Mouse (Mus musculus): ENCODE data around the gene Mydgf. TPM values are rescaled to one million over a fixed set of nuclear protein-coding genes. Genes with fewer than 3 reads are reported as not detected.

Gene Mydgf
- total and polyA plus RNA-seq, 2 experiments from 2014 or later, result 41.7 to 75.8 TPM

DNA sequence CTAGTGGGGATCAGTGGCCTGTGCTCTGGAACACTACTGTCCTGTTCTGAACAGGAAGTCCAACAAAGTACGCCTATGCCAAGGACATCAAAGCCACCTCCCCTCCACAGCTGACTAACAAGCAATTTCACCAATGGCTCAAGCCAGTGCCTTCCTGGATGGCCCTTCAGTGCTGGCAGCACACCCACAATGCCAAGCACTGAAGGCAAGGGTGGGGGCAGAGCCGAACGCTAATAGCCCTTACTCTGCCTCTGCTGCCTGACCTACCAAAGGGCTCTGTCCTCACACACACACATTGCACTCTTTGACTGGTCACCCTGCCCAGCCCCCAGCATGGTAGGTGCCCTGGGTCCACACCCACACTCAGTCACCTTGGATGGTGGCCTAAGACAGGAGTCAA lies 25.1 kb upstream of the Mydgf start:
- DNase-seq (ENCODE audit: low spot score), result no peak
- no peak for TF ChIP-seq CTCF (IDR thresholded peaks at IDR 0.05)
- no peak overlapping the region for H3K4me2 ChIP-seq (ENCODE audit: low read depth, low read length, poor library complexity, severe bottlenecking)
- H3K27me3 ChIP-seq (ENCODE audit: insufficient read depth, low read length), result no peaks in the 10 kb centered on the region
- peaks cover 86% of the 10 kb centered on the region for H3K36me3 ChIP-seq (ENCODE audit: insufficient read depth, low read length)
- H3K9ac ChIP-seq (replicated peaks; ENCODE audit: low read length, poor library complexity, severe bottlenecking), result no peak overlapping the region
- no peak for ATAC-seq (ENCODE audit: low FRiP score)
- H3K4me3 ChIP-seq (ENCODE audit: low read depth, low read length), result no peak overlapping the region
- no peaks in the 10 kb centered on the region for H3K4me1 ChIP-seq (ENCODE audit: insufficient read depth, low read length)
- WGBS, result 88% methylated on average over 3 of the region's 3 CpGs
- H3K27ac ChIP-seq (ENCODE audit: low read depth, low read length), result no peak overlapping the region
- H3K9me3 ChIP-seq (ENCODE audit: low read length), result no peaks in the 10 kb centered on the region

DNA sequence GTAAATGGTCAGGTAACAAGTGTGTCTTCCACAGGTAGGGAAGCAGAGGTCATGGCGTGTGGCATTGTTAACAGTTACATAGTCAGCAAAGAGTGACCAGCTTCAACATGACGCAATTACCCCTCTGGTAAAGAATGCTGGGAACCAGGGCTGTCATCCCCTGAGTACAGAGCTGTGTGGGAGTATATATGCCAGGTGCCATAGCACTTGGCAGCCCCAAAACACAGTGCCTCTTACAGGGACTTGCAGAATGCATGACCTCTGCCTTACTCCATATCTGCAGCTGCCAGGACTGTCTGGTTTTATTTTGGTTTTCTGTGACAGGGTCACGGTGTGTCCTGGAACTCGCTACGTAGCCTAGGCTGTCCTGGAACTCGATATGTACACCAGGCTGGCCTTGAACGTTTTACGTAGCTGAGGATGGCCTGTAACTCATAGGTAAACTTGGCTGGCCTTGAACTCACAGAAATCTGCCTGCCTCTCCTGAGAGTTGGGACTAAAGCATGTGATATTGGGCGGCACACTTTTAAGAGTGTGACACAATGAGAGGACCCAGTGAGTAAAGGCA lies 24.3 kb upstream of the Mydgf start:
- Histone ChIP-seq H3K27me3 (ENCODE audit: insufficient read depth, low read length) (no peaks in the 10 kb centered on the region), H3K4me1 (ENCODE audit: insufficient read depth, low read length) (no peaks in the 10 kb centered on the region), H3K9ac (replicated peaks; ENCODE audit: low read length, poor library complexity, severe bottlenecking) (no peak overlapping the region), H3K4me2 (ENCODE audit: low read depth, low read length, poor library complexity, severe bottlenecking) (no peak overlapping the region), H3K9me3 (ENCODE audit: low read length) (no peaks in the 10 kb centered on the region), H3K4me3 (ENCODE audit: low read depth, low read length) (no peak overlapping the region), H3K36me3 (ENCODE audit: insufficient read depth, low read length) (peaks cover 94% of the 10 kb centered on the region), H3K27ac (ENCODE audit: low read depth, low read length) (no peak overlapping the region)
- ATAC-seq (ENCODE audit: low FRiP score) (no peak), DNase-seq (ENCODE audit: low spot score) (no peak)
- no peak for TF ChIP-seq CTCF (IDR thresholded peaks at IDR 0.05)
- WGBS, result 95% methylated on average over 9 of the region's 9 CpGs

DNA sequence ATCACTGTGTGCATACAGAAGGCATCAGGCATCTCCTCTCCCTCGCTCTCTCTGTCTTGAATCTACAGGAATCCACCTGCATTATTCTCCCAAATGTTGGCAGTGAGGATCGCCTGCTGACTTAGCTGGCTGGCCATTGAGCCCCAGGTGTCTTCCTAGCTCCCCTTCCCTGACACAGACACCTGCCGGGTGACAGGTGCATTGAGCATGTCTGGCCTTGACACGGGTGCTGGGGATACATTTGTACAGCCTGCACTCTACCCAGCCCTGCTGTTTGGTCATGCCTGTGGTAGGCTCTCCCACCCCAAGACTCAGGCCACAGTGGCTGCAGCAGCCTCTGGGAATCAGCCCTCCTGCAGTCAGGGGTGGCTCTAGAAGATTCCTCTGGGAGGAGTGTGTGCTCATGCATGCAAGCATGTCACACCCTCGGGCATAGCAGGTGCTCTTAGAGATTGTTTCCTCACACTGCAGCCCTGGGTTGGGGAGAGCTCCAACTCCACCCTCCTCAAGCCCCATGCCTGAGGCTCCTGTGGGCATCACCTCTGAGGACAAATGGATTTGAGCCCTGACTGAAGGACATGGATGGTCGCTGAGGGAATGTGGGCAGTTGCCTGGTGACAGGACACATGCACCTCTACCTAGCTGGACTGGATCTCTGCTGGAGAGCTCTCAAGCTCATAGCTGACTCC lies 23.4 kb upstream of the Mydgf start:
- Histone ChIP-seq H3K27ac (ENCODE audit: low read depth, low read length) (no peak overlapping the region), H3K9me3 (ENCODE audit: low read length) (no peaks in the 10 kb centered on the region), H3K4me2 (ENCODE audit: low read depth, low read length, poor library complexity, severe bottlenecking) (no peak overlapping the region), H3K9ac (replicated peaks; ENCODE audit: low read length, poor library complexity, severe bottlenecking) (no peak overlapping the region), H3K4me3 (ENCODE audit: low read depth, low read length) (no peak overlapping the region), H3K27me3 (ENCODE audit: insufficient read depth, low read length) (no peaks in the 10 kb centered on the region), H3K4me1 (ENCODE audit: insufficient read depth, low read length) (no peaks in the 10 kb centered on the region), H3K36me3 (ENCODE audit: insufficient read depth, low read length) (peaks cover 98% of the 10 kb centered on the region)
- ATAC-seq (ENCODE audit: low FRiP score), result no peak
- TF ChIP-seq CTCF (IDR thresholded peaks at IDR 0.05), result no peak
- WGBS, result 79% methylated on average over 6 of the region's 6 CpGs
- DNase-seq (ENCODE audit: low spot score), result no peak

DNA sequence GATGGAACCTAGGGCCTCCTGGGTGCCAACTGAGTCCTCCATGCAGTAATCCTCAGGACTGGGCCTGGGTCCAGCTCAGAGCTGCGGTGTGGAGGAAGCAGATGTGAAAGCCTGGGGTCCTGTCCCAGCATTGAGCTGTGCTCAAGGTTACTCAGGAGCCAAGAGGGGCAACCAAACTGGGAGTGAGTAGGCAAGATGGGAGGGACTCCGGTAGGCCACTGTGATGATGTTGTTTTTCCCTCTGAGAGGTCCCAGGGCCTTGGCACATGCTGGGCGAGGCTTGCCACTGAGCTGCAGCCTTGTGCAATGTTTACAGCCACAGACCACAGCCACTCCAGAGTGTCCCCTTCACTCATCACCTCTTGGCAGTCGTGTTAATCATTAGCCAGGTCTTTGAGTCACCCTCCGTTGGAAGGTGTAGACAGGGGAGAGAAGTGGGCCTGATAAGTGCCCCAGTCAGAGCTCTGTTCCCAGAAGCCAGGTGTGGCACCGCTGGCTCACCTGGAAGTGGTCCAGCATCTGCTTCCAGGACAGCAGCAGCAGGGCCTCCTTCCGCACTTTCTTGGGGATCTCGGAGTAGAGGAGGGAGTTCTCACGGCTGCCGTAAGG lies 22.7 kb upstream of the Mydgf start:
- DNase-seq (ENCODE audit: low spot score), result no peak
- Histone ChIP-seq H3K9ac (replicated peaks; ENCODE audit: low read length, poor library complexity, severe bottlenecking) (no peak overlapping the region), H3K36me3 (ENCODE audit: insufficient read depth, low read length) (peaks cover 100% of the 10 kb centered on the region), H3K4me1 (ENCODE audit: insufficient read depth, low read length) (no peaks in the 10 kb centered on the region), H3K27me3 (ENCODE audit: insufficient read depth, low read length) (no peaks in the 10 kb centered on the region), H3K4me2 (ENCODE audit: low read depth, low read length, poor library complexity, severe bottlenecking) (no peak overlapping the region), H3K27ac (ENCODE audit: low read depth, low read length) (no peak overlapping the region), H3K4me3 (ENCODE audit: low read depth, low read length) (no peak overlapping the region), H3K9me3 (ENCODE audit: low read length) (no peaks in the 10 kb centered on the region)
- no peak for ATAC-seq (ENCODE audit: low FRiP score)
- no peak for TF ChIP-seq CTCF (IDR thresholded peaks at IDR 0.05)
- WGBS, result 92% methylated on average over 10 of the region's 10 CpGs

DNA sequence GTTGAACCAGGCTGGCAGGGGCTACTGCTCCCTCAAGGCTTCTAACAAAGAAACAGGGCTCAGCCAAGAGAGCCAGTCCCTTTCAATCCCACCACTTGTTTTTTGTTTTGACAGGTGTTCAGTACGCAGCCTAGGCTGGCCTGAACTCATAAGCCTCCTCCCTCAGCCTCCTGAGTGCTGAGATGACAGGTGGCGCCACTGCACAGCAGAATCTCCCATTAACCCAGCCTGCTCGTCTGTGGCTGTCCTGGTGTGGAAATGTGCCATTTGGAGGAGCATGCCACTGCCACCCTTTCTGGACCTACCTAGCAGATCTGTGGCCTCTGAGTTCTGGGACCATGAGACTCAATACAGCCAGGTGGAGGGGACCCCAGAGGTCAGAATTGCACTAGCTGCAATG lies 20.0 kb upstream of the Mydgf start:
- Histone ChIP-seq H3K27me3 (ENCODE audit: insufficient read depth, low read length) (no peaks in the 10 kb centered on the region), H3K27ac (ENCODE audit: low read depth, low read length) (no peak overlapping the region), H3K9ac (replicated peaks; ENCODE audit: low read length, poor library complexity, severe bottlenecking) (no peak overlapping the region), H3K4me2 (ENCODE audit: low read depth, low read length, poor library complexity, severe bottlenecking) (no peak overlapping the region), H3K4me1 (ENCODE audit: insufficient read depth, low read length) (no peaks in the 10 kb centered on the region), H3K4me3 (ENCODE audit: low read depth, low read length) (no peak overlapping the region), H3K9me3 (ENCODE audit: low read length) (no peaks in the 10 kb centered on the region), H3K36me3 (ENCODE audit: insufficient read depth, low read length) (peaks cover 92% of the 10 kb centered on the region)
- TF ChIP-seq CTCF (IDR thresholded peaks at IDR 0.05), result peak; percentile 54
- DNase-seq (ENCODE audit: low spot score), result no peak
- no peak for ATAC-seq (ENCODE audit: low FRiP score)
- WGBS, result 66% methylated on average over 3 of the region's 3 CpGs

DNA sequence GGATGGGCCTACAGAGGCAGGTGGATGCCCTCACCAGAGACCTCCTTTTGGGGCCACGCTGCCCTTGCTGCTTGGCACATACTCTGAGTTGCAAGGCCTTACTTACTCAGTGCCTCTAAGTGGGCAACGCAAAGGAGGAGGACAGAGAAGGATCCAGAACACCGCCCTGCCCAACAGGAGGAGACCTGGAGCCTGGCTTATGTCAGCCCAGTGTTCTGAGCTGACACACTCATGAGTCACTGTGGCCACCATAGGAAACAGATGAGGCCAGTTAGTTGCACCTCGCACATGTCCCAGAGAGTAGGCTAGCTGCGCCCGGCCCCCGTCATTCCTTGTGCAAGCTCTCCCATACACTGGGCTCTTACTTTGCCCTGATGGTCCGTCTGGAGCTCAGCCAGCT lies 18.8 kb upstream of the Mydgf start:
- no peak for TF ChIP-seq CTCF (IDR thresholded peaks at IDR 0.05)
- WGBS, result 94% methylated on average over 8 of the region's 8 CpGs
- DNase-seq (ENCODE audit: low spot score) (no peak), ATAC-seq (ENCODE audit: low FRiP score) (no peak)
- Histone ChIP-seq H3K4me3 (ENCODE audit: low read depth, low read length) (no peak overlapping the region), H3K27ac (ENCODE audit: low read depth, low read length) (no peak overlapping the region), H3K9me3 (ENCODE audit: low read length) (no peaks in the 10 kb centered on the region), H3K9ac (replicated peaks; ENCODE audit: low read length, poor library complexity, severe bottlenecking) (no peak overlapping the region), H3K27me3 (ENCODE audit: insufficient read depth, low read length) (no peaks in the 10 kb centered on the region), H3K36me3 (ENCODE audit: insufficient read depth, low read length) (peaks cover 92% of the 10 kb centered on the region), H3K4me1 (ENCODE audit: insufficient read depth, low read length) (no peaks in the 10 kb centered on the region), H3K4me2 (ENCODE audit: low read depth, low read length, poor library complexity, severe bottlenecking) (no peak overlapping the region)
